Mouse (Mus musculus) adipocyte (in vitro differentiated cells): ENCODE results near the gene Acadvl.
A peak's percentile ranks its signal among the peaks of the same experiment; 100 is the strongest.

Experiments
- DNase-seq: peaks from one replicate; pipeline ENCODE4 v3.0.0-alpha.2; 2016; ENCODE audit warnings: low spot score

Gene Acadvl

GRCm38 (mm10) chr11:69980196-69981140 is 34.7 kb downstream of the Acadvl start:
- peak; percentile 99 for DNase-seq

- no peak for DNase-seq
Measured at GRCm38 (mm10) chr11:69979827-69980195, 35.4 kb downstream of the Acadvl start.

- DNase-seq, result no peak
Measured at GRCm38 (mm10) chr11:69976271-69976670, 38.9 kb downstream of the Acadvl start.

DNA sequence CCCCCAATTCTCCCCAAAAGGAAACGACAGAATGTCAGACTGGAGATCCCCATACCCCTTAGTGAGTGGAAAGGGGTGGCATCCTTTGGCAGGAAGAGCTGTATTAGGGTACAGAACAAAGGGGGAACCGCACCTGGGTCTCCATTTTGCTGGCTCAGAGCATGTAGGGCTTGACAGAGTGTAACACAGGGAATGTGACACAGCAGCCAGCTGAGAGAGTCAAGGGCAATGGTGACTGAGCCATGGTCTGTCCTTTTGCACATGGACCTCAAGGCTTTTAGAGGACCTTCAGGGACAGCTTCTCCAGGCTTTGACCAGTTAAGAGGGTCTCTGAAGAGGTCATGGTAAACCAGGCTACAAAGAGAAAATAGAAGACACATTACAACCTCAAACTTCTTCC is 40.3 kb downstream of the Acadvl start:
- DNase-seq, result no peak

DNA sequence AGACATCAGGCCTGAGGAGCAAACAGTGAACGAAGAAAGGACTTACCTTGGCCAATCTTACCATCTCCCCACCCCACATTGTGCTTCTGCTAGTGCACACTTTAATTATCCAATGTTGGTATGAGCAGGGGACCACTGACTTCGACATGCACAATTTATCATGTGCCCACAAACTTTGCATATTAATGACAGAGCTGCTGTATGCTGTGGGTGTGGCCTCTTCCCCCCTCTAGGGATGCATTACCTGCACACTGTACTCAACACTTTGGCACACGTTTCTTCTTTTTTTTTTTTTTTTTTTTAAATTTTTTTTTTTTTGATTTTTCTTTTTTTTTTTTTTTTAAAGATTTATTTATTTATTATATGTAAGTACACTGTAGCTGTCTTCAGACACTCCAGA is 44.4 kb downstream of the Acadvl start:
- no peak for DNase-seq

DNA sequence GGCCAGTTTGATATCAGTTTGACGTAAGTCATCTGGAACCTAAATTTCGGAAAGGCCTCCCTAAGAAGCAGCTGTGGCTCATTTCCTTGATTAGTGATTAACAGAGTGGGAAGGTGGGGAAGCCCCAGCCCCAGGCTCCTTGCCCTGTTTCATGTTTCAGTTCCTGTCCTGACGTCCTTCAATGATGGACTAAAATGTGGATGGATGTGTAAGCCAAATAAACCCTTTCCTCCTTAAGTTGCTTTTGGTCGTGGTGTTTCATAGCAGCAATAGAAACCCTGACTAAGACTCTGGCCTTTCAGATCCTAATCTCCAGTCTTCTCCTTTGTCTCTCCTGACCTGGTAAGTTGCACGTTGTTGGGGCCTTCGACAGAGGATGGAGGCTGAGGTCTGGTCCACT is 45.0 kb downstream of the Acadvl start:
- no peak for DNase-seq

DNA sequence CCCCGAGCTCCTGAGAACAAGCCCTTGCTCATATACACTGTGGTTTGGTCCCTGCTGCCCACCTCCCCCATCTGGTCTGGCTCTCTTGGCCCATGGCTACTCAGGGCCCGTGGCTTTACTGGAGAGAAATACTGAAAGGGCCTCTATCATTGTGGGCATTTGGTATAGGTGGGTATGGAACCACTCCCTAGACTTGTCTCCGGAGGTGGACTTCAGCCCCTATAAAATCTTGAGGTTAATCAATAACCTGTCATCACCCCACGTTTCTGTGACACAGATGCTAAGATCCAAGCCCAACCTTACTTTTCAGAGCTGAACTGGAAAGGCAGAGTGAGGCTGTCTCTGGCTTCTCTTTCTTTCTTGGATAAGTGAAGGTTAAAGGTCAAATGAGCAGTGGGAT is 46.4 kb downstream of the Acadvl start:
- no peak for DNase-seq

GRCm38 (mm10) chr11:69966860-69967517 is 48.2 kb downstream of the Acadvl start:
- DNase-seq, result no peak

GRCm38 (mm10) chr11:69966006-69966859 is 49.0 kb downstream of the Acadvl start:
- DNase-seq, result no peak

DNA sequence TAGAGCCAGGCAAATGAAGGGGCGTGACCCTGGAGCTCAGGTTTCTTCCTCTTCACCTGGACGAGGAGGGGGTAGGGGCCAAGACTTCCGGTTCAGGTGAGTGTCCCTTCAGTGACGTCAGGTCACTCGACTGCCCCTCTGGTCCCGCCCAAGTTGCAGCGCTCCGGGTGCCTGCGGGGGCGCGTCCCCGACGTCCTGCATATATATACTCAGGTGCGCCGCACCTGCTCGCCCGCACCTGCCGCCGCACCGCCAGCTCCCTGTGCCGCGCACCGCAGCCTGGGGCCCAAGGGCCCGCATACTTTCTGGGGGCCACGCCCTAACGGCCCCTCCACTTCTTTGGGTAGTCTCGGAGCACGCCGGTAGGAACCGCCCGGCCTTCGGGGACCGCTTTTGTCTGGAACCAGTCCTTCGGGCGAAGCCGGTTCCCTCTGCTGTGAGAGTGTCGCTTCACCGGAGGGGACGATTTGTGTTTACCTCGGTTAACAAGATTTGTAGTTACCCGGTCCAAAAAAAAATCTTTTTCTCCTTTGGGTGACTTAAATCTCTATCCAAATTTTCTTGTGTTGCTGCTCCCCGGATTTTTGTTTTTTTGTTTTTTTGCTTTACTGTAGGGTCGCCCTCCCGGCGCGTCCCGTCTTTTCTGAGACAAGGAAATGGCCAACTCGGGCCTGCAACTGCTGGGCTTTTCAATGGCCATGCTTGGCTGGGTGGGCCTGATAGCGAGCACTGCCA is 49.8 kb downstream of the Acadvl start:
- DNase-seq, result no peak

DNA sequence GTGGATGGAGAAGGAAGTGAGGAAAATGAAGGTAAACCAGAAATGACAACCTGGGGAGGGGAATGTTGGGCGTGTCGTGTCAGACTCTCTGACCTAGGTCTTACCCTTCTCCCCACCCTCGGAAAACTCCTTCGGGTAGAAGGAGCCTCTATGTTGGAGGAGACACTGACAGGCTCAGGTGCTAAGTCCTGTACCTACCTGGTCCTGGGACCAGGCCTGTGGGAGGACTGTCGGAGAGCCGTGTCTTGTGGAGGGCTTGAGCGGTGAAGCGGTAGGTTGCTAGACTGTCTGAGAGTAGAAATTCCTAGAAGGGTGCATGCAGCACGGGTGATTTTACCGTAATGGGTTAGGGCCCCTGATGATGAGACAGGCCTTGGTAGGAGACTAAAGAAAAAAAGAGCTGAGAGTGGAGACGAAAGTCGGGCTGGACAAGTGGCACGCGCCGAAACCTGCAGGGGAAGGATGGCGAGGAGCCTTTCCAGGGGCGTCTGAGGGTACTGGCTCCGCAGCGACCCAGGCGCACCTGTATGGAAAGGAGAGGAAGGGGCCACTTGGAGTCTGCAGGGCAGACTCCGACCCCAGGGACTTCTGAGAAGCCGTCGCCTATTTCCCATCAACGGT is 50.5 kb downstream of the Acadvl start, which contains the start of gene Cldn7:
TSS of gene Cldn7 (plus strand) at position 130 of the 621 bp plus-strand sequence.
- no peak for DNase-seq

DNA sequence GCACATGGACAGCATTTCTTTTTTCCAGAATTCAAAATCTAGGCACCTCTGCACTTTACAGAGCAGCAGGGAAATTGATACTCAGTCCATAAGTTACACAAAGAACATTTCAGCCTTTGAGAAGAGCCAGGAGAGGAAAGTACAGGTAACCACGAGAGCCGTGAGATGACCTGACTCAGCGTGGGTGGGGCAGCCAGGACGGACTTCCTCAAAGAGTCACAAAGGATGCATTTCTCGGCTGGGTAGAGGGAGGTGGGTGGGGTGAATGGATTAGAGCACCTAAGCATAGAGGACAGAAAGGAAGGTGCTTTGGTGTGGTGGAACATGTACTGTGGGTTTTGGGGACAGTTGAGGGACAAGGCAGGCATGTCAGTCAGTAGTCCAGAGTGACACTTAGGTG is 53.4 kb downstream of the Acadvl start:
- no peak for DNase-seq

DNA sequence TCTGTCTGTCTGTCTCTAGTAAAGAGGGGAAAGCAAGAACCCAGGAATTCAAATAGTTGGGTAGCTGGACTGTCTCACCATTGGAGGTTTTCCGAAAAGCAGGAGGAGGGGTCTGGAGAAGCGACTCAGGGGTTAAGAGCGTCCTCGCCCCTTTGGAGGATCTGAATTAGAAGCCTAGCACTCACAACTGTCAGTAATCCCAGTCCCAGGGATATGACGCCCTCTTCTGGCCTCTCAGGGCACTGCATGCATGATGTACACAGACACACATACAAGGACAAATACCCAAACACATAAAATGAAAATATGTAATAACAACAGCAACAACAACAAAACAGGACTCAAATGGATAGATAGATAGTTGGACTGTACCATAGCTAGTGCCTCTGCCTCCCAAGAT is 54.6 kb downstream of the Acadvl start:
- no peak for DNase-seq
